Mouse (Mus musculus) hindbrain, embryonic 13.5 days (tissue): ENCODE data around the gene Zfhx3. TPM values are rescaled to one million over a fixed set of nuclear protein-coding genes. Genes with fewer than 3 reads are reported as not detected.

Experiments used
- ATAC-seq: fragments of 200-750 bp; cut with Nextera tagmentation; 2 replicates; pipeline ENCODE4 v1.8.0; 2017; ENCODE audit warnings: moderate TSS enrichment; ENCODE audit not compliant: low FRiP score
- H3K27ac ChIP-seq: fragments of 300-500 bp; sonication (generic); 2 replicates; pipeline ENCODE4 v1.5.1; 2015; ENCODE audit warnings: inconsistent platforms, mild to moderate bottlenecking, moderate library complexity
- H3K27me3 ChIP-seq: fragments of 300-500 bp; sonication (generic); 2 replicates; pipeline ENCODE4 v1.6.1; 2015; ENCODE audit warnings: mild to moderate bottlenecking, inconsistent platforms
- H3K36me3 ChIP-seq: fragments of 300-500 bp; sonication (generic); 2 replicates; pipeline ENCODE4 v1.6.1; 2015; ENCODE audit warnings: mild to moderate bottlenecking, inconsistent platforms
- H3K4me1 ChIP-seq: fragments of 300-500 bp; sonication (generic); replicated peaks from 2 replicates; pipeline ENCODE4 v1.6.1; 2015; ENCODE audit warnings: inconsistent platforms
- H3K4me2 ChIP-seq: fragments of 300-500 bp; sonication (generic); 2 replicates; pipeline ENCODE4 v1.6.1; 2015; ENCODE audit warnings: inconsistent platforms, mild to moderate bottlenecking, moderate library complexity
- H3K4me3 ChIP-seq: fragments of 300-500 bp; sonication (generic); 2 replicates; pipeline ENCODE4 v1.5.1; 2015; ENCODE audit warnings: mild to moderate bottlenecking, inconsistent platforms
- H3K9ac ChIP-seq: fragments of 300-500 bp; sonication (generic); 2 replicates; pipeline ENCODE4 v1.6.1; 2015; ENCODE audit warnings: mild to moderate bottlenecking, inconsistent platforms
- H3K9me3 ChIP-seq: fragments of 300-500 bp; sonication (generic); 2 replicates; pipeline ENCODE4 v1.6.1; 2016; ENCODE audit warnings: inconsistent platforms
- WGBS: fragments of 180-500 bp; shearing (Covaris S2); methylation state at CpG from one replicate; pipeline ENCODE4 v1.1.7; 2015; 5-methylcytosine and 5-hydroxymethylcytosine counted together
- polyA plus RNA-seq: library from polyadenylated mRNA; unstranded; fragments of >200 nt; fragmentation: Nextera tagmentation; extraction: Ambion mirVana; gene quantifications from 2 replicates; pipeline ENCODE4 v1.2.1, GENCODE M21; 2015

Gene Zfhx3
- polyA plus RNA-seq, 1 experiment from 2014 or later = 36.9 TPM

GRCm38 (mm10) chr8:108755400-108756325 lies 813.2 kb downstream of the Zfhx3 start:
- peak overlapping the region; percentile 46; the same call in 1 of the 2 replicates for H3K9ac ChIP-seq
- WGBS = 47% methylated on average over 19 of the region's 19 CpGs
- no peaks in the 10 kb centered on the region for H3K36me3 ChIP-seq
- H3K4me1 ChIP-seq = peaks cover 54% of the 10 kb centered on the region
- peak overlapping the region; percentile 16 for H3K4me2 ChIP-seq
- peak; percentile 41 for ATAC-seq
- no peaks in the 10 kb centered on the region for H3K9me3 ChIP-seq
- no peak overlapping the region for H3K4me3 ChIP-seq
- H3K27me3 ChIP-seq = 0 out of 2 replicates have a peak, but pooled peaks cover 3% of the 10 kb centered on the region
- peak overlapping the region; percentile 67 for H3K27ac ChIP-seq

GRCm38 (mm10) chr8:108759511-108760330 lies 817.3 kb downstream of the Zfhx3 start:
- Histone ChIP-seq H3K27ac (peak overlapping the region; percentile 50), H3K4me1 (peaks cover 73% of the 10 kb centered on the region), H3K9me3 (no peaks in the 10 kb centered on the region), H3K4me2 (no peak overlapping the region), H3K36me3 (no peaks in the 10 kb centered on the region), H3K27me3 (0 out of 2 replicates have a peak, but pooled peaks cover 6% of the 10 kb centered on the region), H3K9ac (0 out of 2 replicates have a peak overlapping the region, but pooled peaks have one; percentile 15), H3K4me3 (no peak overlapping the region)
- 0 out of 2 replicates have a peak, but pooled peaks have one; percentile 20 for ATAC-seq
- 46% methylated on average over 15 of the region's 15 CpGs for WGBS

GRCm38 (mm10) chr8:108760745-108761144 lies 818.3 kb downstream of the Zfhx3 start:
- Histone ChIP-seq H3K9me3 (no peaks in the 10 kb centered on the region), H3K4me3 (no peak overlapping the region), H3K36me3 (no peaks in the 10 kb centered on the region), H3K9ac (no peak overlapping the region), H3K4me1 (peaks cover 68% of the 10 kb centered on the region), H3K27me3 (0 out of 2 replicates have a peak, but pooled peaks cover 6% of the 10 kb centered on the region), H3K4me2 (no peak overlapping the region), H3K27ac (no peak overlapping the region)
- ATAC-seq = no peak
- 76% methylated on average over 10 of the region's 10 CpGs for WGBS

- no peak overlapping the region for H3K4me2 ChIP-seq
- no peak overlapping the region for H3K27ac ChIP-seq
- 0 out of 2 replicates have a peak, but pooled peaks cover 6% of the 10 kb centered on the region for H3K27me3 ChIP-seq
- no peaks in the 10 kb centered on the region for H3K36me3 ChIP-seq
- H3K9ac ChIP-seq = no peak overlapping the region
- 10% methylated on average over 7 of the region's 7 CpGs for WGBS
- H3K9me3 ChIP-seq = no peaks in the 10 kb centered on the region
- H3K4me3 ChIP-seq = no peak overlapping the region
- no peak for ATAC-seq
- H3K4me1 ChIP-seq = peaks cover 77% of the 10 kb centered on the region
Measured at GRCm38 (mm10) chr8:108762567-108762966, 820.1 kb downstream of the Zfhx3 start.

- peaks cover 76% of the 10 kb centered on the region for H3K4me1 ChIP-seq
- no peak overlapping the region for H3K4me2 ChIP-seq
- WGBS = 81% methylated on average over 19 of the region's 19 CpGs
- H3K36me3 ChIP-seq = no peaks in the 10 kb centered on the region
- no peak overlapping the region; the same call in 1 of the 2 replicates for H3K9ac ChIP-seq
- H3K27ac ChIP-seq = no peak overlapping the region
- H3K4me3 ChIP-seq = no peak overlapping the region
- ATAC-seq = no peak
- no peaks in the 10 kb centered on the region for H3K9me3 ChIP-seq
- H3K27me3 ChIP-seq = 0 out of 2 replicates have a peak, but pooled peaks cover 3% of the 10 kb centered on the region
Measured at GRCm38 (mm10) chr8:108764403-108765194, 822.2 kb downstream of the Zfhx3 start.

- Histone ChIP-seq H3K9ac (0 out of 2 replicates have a peak overlapping the region, but pooled peaks have one; percentile 8), H3K27ac (no peak overlapping the region), H3K9me3 (no peaks in the 10 kb centered on the region), H3K4me2 (no peak overlapping the region), H3K4me1 (peaks cover 78% of the 10 kb centered on the region), H3K36me3 (no peaks in the 10 kb centered on the region), H3K4me3 (no peak overlapping the region), H3K27me3 (no peaks in the 10 kb centered on the region)
- WGBS = 86% methylated on average over 6 of the region's 6 CpGs
- no peak for ATAC-seq
Measured at GRCm38 (mm10) chr8:108766102-108766501, 823.7 kb downstream of the Zfhx3 start.

- no peak overlapping the region for H3K9ac ChIP-seq
- H3K36me3 ChIP-seq = no peaks in the 10 kb centered on the region
- no peak overlapping the region for H3K27ac ChIP-seq
- H3K4me2 ChIP-seq = no peak overlapping the region
- 84% methylated on average over 7 of the region's 7 CpGs for WGBS
- H3K4me3 ChIP-seq = no peak overlapping the region
- H3K9me3 ChIP-seq = no peaks in the 10 kb centered on the region
- no peaks in the 10 kb centered on the region for H3K27me3 ChIP-seq
- no peak for ATAC-seq
- H3K4me1 ChIP-seq = peaks cover 70% of the 10 kb centered on the region
Measured at GRCm38 (mm10) chr8:108768051-108768450, 825.6 kb downstream of the Zfhx3 start.

- H3K36me3 ChIP-seq = no peaks in the 10 kb centered on the region
- H3K4me3 ChIP-seq = no peak overlapping the region
- no peak overlapping the region for H3K4me2 ChIP-seq
- no peak overlapping the region for H3K9ac ChIP-seq
- no peak overlapping the region for H3K27ac ChIP-seq
- peaks cover 76% of the 10 kb centered on the region for H3K4me1 ChIP-seq
- 92% methylated on average over 4 of the region's 4 CpGs for WGBS
- 0 out of 2 replicates have a peak, but pooled peaks cover 4% of the 10 kb centered on the region for H3K27me3 ChIP-seq
- H3K9me3 ChIP-seq = no peaks in the 10 kb centered on the region
- no peak for ATAC-seq
Measured at GRCm38 (mm10) chr8:108770334-108770733, 827.9 kb downstream of the Zfhx3 start.

- WGBS = 73% methylated on average over 6 of the region's 6 CpGs
- no peak overlapping the region for H3K4me3 ChIP-seq
- no peaks in the 10 kb centered on the region for H3K36me3 ChIP-seq
- H3K27ac ChIP-seq = no peak overlapping the region
- H3K27me3 ChIP-seq = 0 out of 2 replicates have a peak, but pooled peaks cover 4% of the 10 kb centered on the region
- H3K9ac ChIP-seq = no peak overlapping the region
- no peak overlapping the region for H3K4me2 ChIP-seq
- no peak for ATAC-seq
- peaks cover 80% of the 10 kb centered on the region for H3K4me1 ChIP-seq
- no peaks in the 10 kb centered on the region for H3K9me3 ChIP-seq
Measured at GRCm38 (mm10) chr8:108773436-108773835, 831.0 kb downstream of the Zfhx3 start.

- no peak for ATAC-seq
- H3K4me2 ChIP-seq = no peak overlapping the region
- H3K9ac ChIP-seq = no peak overlapping the region
- 76% methylated on average over 12 of the region's 12 CpGs for WGBS
- no peak overlapping the region for H3K4me3 ChIP-seq
- 0 out of 2 replicates have a peak, but pooled peaks cover 19% of the 10 kb centered on the region for H3K27me3 ChIP-seq
- no peak overlapping the region; the same call in 1 of the 2 replicates for H3K27ac ChIP-seq
- no peaks in the 10 kb centered on the region for H3K9me3 ChIP-seq
- peaks cover 56% of the 10 kb centered on the region for H3K4me1 ChIP-seq
- H3K36me3 ChIP-seq = no peaks in the 10 kb centered on the region
Measured at GRCm38 (mm10) chr8:108778063-108778462, 835.6 kb downstream of the Zfhx3 start.

GRCm38 (mm10) chr8:108778551-108778950 lies 836.1 kb downstream of the Zfhx3 start:
- peaks cover 51% of the 10 kb centered on the region for H3K4me1 ChIP-seq

More at GRCm38 (mm10) chr8:108778551-108778950, 836.1 kb downstream of the Zfhx3 start:
- H3K36me3 ChIP-seq = no peaks in the 10 kb centered on the region
- 0 out of 2 replicates have a peak, but pooled peaks cover 23% of the 10 kb centered on the region for H3K27me3 ChIP-seq
- 91% methylated on average over 9 of the region's 9 CpGs for WGBS
- H3K27ac ChIP-seq = no peak overlapping the region
- H3K9ac ChIP-seq = no peak overlapping the region
- ATAC-seq = no peak
- no peak overlapping the region for H3K4me2 ChIP-seq
- H3K9me3 ChIP-seq = no peaks in the 10 kb centered on the region
- H3K4me3 ChIP-seq = no peak overlapping the region
